Mouse (Mus musculus) T-cell, adult 2 months (primary cell): Measurements from ENCODE around the gene Srrm2.

Experiments
- DNase-seq: peaks from one replicate; pipeline ENCODE4 v3.0.0; 2022; ENCODE audit warnings: low spot score

Gene Srrm2

DNA sequence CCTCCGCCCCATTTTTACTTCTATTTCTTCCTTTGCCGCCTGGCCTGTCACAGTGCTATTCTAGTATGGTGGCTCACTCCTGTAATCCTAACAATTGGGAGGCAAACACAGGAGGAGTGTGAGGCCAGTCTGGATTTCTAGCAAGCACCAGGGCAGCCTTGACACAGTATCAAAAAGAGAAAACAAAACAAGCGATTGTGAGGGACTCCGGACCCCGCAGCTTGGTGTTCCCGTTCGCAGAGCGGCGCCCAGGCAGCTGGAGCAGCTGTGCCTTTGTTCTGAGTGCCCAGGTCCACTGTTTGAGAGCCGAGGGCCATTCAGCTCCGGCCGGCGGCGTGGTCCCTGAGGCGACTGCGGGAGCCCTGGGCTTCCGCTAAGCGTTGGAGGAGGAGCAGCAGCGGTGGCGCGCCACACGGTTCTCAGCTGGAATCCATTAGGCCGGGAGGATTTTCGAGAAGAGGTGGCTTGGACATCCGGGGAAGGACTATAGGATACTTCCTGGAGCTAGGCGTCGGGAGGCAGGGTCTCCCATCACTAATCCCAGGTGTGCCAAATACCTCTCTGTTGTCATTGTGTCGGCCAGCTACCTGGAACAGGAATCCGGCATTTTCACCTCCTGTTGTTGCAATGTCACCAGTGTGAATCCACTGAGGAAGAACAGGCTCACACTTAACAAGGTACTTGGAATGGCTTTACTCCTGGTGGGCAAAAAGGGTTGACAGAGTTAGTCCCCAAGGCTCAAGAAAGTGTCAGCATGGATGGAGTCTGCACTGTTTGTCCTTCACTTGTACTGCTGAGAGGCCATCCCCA lies at the start of gene Srrm2:
TSS of gene Srrm2 (plus strand) at position 264 of the 810 bp plus-strand sequence.
- peak; percentile 40 for DNase-seq

DNA sequence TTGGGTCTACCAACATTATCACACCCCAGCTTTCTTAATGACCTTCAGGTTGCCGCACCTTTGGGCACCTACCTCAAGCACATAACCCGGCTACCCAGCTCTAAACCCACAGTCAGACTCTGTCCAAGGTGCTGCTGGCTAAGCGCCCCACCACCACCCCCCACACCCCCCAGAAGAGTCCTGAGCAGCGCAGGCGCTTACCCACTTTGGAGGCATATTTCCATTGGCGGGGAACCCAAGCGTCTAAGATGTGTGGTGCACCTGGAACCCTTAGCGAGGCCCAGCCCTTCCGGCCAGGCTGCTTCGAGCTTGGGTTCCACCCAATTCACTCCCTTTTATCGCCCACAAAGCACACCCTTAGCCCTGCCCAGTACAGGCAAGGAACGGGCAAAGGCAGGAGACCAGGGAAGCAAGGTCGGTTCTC lies 49.7 kb upstream of the Srrm2 start, which contains the start of gene Paqr4:
TSS of gene Paqr4 (minus strand) at position 270 of the 424 bp plus-strand sequence.
- DNase-seq, result no peak

DNA sequence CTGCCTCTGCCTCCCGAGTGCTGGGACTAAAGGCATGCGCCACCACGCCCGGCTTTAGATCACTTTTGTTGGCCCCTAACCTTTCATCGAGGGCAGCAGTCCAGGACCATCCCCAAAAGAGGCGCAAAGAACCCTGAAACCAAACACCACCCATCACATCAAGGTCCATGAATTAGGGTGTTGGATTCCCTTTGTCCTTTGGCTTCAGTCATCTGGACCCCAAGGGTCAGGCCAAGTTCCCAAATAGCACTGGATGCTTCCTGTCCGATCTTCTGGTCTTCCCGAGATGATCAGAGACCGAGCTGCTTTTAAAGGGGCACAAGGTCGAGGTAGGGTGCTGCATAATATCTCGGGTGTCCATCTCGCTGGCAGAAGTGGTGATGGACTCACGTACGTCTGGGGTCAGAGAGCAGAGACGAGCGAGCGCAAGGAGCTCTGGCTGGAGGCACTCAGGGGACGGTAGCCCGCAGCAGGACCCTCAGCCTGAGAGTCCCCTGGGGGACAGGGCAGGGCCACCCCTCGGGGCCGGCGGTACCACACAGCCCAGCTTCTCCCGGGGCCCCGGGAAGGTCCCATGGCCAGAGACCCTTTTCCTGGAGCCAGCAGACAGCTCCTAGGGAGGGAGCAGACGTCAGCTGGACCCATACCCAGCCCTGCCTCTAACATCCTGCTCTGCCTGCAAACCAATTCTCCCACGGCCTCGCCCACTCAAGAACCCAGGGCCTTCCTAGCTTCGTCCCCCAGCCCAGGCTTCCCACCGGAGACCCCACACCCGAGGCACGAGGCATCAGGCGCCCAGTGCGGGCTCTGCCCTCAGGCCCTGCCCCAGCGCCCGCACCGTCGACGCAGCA lies 48.7 kb upstream of the Srrm2 start:
- no peak for DNase-seq

DNA sequence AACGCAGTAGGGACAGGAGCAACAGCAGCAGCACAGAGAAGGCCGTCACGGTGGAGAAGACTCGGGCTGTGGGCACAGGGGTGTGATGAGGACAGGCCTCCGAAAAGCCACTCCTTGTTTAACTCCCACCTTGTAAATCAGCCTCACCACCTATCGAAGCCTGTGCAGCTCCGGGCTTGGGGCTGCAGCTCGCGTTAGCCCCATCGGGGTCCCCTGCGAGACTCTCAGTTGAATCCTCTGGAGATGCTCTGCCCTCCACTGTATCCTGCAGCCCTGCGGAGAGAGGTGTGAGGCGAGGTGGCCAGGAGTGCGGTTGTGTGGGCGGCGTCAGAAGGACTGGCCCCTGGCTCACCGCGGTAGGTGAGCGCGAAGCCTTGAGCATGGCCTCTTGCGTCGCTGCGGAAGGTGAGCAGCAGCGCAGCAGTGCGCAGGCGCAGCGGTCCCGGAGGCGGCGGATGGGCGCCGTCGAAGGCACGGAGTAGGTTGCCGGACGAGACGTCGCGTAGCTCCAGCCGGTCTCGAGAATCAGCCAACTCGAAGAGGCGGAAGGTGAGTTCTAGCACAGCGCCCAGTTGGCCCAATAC lies 48.0 kb upstream of the Srrm2 start:
- DNase-seq, result peak; percentile 70

DNA sequence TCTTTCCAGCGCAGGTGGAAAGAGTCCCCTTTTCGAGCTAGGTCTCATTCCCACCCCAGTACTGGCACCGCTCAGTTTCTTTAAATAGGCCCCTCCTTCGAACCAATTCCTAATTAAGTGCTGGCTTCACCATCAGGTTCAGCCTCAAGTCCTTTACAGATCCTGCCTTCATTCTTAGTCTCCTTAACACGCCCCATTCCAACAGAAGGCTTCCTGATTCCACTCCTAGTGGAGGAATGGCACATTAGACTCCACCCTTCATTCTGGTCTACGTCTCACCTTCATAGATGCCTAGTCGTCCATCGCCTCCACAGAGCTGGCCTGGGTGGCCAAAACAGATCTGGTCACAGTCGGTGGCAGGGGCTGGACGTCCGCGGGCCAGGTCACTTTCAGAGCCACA lies 47.4 kb upstream of the Srrm2 start:
- DNase-seq, result no peak

DNA sequence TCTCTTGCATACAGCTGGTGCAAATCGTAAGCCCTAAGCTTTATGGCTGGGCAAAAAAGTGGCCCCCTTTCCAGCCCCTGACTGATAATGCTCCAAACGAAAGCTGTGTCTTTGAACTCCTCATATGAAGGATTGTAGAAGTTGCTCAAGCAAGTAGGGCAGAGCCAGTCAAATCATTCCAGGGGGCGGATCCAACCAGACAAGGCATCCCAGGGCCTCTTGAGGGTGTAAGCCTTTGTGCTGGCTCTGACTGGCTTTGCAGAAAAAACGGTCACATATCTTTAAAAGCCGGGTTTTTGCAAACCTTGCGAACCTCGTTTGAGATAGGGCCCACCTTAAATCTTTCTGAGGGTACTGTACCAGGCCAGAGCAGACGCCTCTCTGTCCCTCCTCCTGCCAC lies 46.3 kb upstream of the Srrm2 start:
- no peak for DNase-seq

DNA sequence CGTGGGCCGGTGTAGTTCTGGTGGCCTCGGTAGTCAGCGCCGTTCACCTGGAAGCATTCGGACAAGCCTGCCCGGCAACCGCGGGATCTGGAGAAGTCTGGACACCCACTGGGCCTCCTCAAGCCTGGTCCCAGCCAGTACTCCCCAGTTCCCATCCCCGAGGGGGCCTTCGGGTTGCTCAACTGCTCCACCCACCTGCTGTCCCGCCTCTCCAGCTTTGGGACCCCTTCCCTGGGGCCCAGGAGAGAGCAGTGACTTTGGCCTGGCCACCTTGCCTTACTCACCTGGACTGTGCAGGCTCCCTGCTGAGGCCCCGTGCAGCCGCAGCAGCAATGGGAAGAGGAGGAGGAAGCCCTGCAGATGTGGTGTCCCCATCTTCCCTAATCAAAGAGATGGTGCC lies 45.7 kb upstream of the Srrm2 start:
- no peak for DNase-seq

DNA sequence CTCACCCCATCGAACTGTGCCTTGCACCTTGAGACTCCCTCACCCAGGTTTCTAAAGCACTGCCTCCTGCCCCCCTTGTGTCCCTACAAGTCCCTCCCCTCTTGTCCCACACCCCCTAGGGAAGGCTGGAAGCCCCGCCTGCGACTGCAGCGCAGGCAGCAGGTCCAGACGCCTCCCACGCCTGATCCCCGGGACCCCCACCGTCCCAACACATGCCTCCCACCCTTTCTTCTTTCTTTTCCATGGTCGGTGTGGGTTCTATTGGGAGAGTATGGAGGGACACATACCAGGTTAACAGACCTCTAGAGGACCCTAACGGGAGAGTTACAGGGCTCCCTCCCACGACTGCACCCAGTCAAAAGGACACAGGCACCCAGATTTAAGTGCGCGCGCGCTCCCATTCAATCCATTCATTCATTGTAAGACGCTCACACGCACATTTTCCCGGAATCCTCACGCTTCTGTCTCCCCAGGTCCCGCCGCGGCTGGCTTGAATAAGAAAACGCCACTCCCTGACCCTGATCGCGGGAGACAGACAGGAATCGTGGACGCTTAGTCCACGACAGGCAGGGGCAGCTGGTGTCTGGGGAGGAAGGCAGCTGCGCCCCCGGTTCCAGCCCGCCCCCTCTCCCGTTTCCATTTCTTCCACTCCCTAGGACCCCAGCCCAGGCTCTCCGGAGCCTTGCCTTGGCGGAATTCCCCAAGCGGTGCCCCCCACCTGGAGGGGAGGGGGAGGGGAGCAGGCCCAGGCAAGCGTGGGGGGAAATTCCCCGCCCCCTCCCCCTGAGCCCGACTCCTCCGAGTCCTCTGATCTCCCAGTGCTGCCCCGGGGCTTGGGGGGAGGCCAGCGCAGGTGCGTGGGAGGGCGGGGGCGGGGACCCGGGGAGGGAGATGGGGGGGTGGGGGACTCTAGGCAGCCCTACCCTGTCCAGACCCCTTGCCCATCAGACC lies 44.8 kb upstream of the Srrm2 start, which contains the start of gene Kremen2:
TSS of gene Kremen2 (minus strand) at position 533 of the 951 bp plus-strand sequence.
- DNase-seq, result no peak

DNA sequence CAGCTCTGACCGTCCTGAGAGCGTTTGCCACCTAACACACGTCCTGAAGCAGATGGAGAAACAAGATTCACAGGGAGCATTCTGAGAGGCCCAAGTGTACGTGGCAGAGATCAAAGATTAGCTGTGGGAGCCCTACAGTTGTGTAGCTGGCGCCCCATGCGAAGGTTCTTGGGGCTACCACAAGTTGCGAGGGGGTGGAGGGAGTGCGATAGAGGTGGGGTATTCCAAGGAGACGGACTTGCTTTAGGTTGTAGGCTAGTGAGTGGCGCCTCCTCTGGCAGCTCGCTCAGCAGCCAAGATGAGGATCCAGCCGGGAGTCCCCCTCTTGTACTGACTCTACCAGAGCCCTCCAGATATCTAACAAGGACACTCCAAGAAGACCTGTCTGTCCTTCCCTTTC lies 44.0 kb upstream of the Srrm2 start:
- DNase-seq, result peak; percentile 36

DNA sequence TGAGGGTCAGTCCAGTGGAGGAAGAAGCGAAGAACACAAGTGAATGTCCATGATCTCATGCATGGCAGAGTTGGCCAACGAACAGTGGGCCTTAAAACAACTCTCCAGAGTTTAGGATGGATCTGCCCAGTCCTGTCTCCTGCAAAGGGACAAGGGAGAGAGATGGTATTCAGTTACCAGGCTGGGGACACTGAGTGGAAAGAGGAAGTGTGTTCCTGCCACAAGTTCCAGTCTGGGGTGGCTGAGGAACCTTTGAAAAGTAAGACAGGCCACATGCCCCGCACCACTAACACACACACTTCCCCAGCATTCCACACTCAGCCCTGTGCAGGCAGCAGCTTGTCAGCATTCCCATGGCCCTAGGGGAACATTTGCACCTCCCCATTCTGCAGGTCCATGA lies 43.6 kb upstream of the Srrm2 start:
- no peak for DNase-seq

DNA sequence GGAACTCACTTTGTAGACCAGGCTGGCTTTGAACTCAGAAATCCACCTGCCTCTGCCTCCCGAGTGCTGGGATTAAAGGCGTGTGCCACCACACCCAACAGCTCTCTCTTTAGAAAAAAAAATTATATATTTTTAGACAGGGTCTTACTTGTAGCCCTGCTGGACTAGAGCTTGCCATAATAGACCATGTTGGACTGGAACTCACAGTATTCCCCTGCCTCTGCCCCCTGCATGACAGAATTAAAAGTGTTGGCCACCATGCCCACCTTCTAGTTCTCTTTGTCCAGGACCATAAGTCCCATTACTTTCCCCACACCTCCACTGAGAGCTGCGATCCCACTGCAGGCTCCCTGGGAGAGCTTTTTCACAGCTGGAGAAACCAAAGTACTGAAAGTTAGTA lies 42.9 kb upstream of the Srrm2 start:
- DNase-seq, result no peak

DNA sequence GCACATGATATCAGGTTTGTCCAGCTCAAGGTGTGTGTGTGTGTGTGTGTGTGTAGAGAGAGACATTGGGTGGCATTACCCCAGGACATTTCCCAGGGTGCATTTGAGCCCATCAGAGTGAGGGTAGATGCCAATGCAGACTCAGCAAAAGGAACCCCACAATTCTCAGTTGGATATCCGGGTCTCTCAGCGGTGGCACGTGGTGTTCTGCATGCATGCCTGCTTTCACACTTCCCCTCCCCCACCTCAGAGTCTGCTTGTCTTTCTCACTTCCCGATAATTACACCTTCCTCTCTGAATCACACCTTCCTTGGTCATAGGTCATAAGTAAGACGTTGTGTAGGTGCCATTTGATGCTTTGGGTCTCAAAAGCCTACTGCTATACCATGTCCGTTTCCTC lies 42.3 kb upstream of the Srrm2 start:
- DNase-seq, result no peak

DNA sequence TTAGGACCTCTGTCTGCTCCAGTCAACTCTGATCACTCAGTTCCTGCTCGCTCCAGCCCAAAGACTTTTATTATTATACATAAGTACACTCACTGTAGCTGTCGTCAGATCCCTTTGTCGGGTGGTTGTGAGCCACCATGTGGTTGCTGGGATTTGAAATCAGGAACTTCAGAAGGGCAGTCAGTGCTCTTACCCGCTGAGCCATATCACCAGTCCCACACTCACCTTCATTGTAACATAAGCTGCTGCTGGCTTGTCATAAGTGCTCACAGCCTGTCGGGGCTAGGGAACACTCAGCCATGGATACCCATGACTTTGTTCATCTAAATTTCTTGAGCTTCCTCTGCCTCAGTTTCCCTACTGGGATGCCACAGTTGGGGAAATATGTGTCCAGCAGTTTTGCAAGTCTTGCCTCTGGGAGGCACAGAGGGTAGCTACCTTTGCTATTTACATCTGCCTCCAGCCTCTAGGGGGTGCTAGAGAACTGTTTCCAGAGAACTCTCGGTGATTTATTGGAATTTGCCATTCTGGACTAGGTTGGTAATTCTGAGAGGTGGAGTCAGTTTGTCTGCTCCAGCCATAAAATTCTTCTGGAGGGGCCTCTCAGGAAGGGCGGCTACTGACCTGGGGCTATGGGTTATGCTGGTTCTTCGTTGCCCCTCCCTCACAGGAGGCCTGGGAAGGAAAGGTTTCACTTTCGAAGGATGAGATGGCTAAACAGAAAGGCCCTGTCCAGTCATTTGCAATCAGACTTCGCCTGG lies 41.5 kb upstream of the Srrm2 start:
- peak; percentile 66 for DNase-seq

DNA sequence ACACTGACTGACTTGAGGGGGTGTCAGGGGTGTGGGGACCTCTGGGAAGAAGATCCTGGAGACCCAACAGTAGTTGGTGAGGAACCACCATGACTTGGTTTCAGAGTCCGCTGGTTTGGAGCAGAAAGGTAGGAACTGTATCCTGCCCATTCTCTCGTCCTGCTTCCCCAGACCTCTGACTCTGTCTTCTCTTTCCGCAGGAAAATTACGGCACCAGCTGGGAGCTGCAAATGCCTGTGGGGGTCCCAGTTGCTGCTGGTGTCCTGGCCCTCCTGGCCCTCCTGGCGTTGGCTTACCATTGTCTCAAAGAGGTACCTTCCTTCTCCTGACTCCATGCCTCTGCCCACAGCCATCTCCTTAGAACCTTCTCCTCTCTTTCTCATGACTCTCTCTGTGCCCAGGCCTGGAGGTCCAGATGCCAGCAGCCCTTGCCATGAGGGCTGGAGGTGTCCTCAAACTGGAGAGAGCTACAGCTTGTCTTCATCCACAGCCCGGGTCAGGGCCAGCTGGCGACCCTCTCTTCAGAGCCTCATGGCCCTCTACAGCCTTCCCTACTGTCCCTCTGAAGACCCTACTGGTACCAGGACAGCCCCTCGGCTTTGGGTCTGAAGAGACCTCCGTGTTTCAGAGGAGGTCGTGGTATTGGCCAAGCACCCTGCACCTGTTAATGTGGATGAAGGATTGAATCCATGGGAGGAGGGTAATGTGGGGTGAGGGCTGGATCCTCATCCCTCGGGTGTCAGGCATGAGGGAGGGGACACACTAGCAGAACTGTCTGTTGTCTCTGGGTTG lies 40.7 kb upstream of the Srrm2 start:
- no peak for DNase-seq

DNA sequence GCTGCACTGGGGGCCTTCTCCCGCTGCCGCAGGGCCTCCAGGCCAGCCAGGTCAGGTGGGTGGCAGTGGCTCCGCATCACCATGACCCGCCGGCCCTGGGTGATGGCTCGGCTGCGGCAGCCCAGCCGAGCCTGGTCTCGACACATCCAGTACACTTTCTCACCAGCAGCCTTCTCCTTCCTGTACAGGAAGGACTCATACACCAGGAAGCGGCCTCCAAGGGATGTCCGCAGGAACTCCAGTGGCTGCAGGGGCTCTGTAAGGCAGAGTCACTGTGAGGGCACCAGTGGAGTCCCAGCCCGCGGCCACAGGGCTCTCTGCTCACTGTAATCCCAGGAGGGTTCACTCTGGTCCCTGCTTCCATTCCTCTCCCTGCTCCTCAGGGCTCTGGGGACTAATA lies 34.6 kb upstream of the Srrm2 start:
- no peak for DNase-seq

DNA sequence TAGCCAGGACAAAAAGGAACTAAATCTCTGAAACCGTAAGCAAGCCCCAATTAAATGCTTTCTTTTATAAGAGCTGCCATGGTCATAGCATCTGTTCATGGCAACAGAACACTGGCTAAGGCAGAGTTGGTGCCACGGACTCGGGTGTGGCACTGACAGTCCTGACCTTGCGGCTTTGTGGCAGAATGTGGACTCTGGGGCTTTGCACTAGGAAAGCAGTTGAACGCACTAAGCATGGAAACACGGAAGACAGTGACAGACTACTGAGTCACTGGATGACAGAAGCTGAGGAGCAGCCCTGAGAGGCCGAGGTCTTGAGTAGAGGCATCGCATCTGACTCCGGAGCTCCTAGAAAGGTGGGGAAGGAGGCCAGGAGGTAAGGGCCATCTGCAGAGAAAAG lies 32.8 kb upstream of the Srrm2 start:
- no peak for DNase-seq

DNA sequence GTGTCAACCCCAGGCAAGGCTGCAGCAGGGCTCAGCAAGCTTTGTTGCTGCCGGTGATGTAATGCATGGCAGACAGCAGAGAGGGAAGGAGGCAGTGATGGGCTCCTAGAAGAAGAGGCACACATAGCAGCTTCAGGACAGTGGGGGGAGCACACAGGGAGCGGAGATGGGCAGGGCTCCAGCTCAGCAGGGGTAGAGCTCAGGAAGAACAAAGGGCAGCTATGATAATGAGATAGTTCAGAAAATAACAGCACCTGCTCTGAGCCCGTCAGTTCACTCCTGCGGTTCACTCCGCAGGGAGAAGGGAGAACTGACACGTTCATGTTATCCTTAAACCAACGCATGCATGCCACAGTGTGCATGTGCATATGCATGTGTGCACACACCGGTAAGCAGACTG lies 31.5 kb upstream of the Srrm2 start:
- no peak for DNase-seq

DNA sequence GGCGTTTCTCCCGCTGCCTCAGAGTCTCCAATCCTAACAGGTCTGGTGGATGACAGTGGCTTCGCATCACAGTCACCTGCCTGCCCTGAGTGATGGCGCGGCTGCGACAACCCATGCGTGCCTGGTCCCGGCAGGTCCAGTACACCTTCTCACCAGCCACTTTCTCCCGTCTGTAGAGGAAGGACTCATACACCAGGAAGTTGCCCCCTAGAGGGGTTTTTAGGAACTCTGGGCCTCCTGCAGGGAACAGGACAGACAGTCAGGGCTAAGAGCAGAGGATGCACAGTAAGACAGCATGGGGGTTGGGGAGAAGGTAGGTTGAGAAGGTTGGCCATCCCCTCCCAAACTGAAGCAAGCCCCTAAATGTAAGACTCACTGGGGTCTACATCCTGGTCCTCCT lies 30.1 kb upstream of the Srrm2 start:
- no peak for DNase-seq

DNA sequence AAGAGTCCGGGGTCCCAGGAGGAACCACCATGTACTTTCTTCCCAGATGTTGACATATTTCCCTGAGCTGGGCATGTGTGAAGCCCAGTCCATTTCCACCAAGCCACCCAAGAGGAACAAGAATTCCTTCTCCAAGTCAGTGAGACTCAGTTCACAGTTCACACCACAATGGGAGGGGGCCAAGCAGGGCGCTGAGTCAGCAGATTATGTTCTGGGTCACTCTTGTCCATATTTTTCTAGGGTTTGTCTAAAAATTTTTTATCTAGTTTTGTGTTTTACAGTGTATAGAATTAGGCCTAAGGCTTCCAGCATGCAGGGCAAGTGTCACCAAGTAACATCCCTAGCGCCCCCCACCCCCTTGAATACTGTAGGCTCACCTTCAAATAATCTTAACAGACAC lies 29.2 kb upstream of the Srrm2 start:
- no peak for DNase-seq

DNA sequence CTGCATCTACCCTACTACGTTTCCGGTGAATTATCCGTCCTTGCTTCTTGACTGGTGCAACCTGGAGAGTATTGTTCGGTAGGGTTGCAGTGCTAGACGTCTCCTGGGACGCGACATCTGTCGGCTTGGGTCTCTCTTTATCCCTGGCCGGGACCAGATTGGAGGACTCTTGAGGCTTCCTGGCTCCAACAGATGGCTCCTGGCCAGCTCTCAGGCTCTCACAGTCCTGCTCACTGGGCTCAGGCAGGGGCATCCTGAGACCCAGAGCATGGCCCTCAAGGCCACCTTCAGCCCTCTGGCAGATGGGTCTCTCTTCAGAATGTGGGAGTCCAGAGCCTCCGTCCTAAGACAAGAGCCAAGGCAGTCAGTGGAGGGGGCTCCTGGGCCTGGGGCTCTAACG lies 27.4 kb upstream of the Srrm2 start:
- no peak for DNase-seq
